ENCODE assay signal across 17 mouse cellular contexts in genomic region chr4:154673986-154674385, GRCm38 (mm10). TPM values are rescaled to one million over a fixed set of nuclear protein-coding genes. Genes with fewer than 3 reads are reported as not detected.
"Had no signal": no experiment of that assay in that cellular context is flagged by ENCODE, and none has a peak within 500 bp of the region (broad histone marks: within the 10 kb centered on the region; RNA-seq: fewer than 3 reads in every experiment).

No protein-coding gene starts in this region.

- H3K4me2 ChIP-seq: intestine, embryonic 15.5 days had no signal

- H3K27ac ChIP-seq: hindbrain, postnatal 0 days; intestine, embryonic 15.5 days; layer of hippocampus, adult 2 months; liver, embryonic 14.5 days; neural tube, embryonic 12.5 days; stomach, embryonic 15.5 days had no signal

- H3K36me3 ChIP-seq: intestine, embryonic 15.5 days; neural tube, embryonic 12.5 days; stomach, embryonic 15.5 days had no signal

- H3K4me1 ChIP-seq: intestine, embryonic 15.5 days had no signal

- H3K4me3 ChIP-seq: intestine, embryonic 15.5 days; layer of hippocampus, adult 2 months; myocyte; neural tube, embryonic 12.5 days; stomach, embryonic 15.5 days had no signal

- H3K9ac ChIP-seq: intestine, embryonic 15.5 days; liver, embryonic 14.5 days; neural tube, embryonic 12.5 days; stomach, embryonic 15.5 days had no signal

- ATAC-seq: hindbrain, postnatal 0 days; intestine, embryonic 15.5 days had no signal

- H3K9me3 ChIP-seq: intestine, embryonic 15.5 days; neural tube, embryonic 12.5 days; stomach, embryonic 15.5 days had no signal

- H3K27me3 ChIP-seq: stomach, embryonic 15.5 days had no signal

RNA-seq across cellular contexts. Expression of gene Actrt2, which starts 6.3 kb away (rescaled TPM):
- total RNA-seq: hindbrain, postnatal 0 days; layer of hippocampus, adult 2 months; layer of hippocampus, postnatal 10 days; left cerebral cortex, adult 18-20 months; left cerebral cortex, postnatal 10 days; left cerebral cortex, postnatal 4 days; liver, adult 2 months; megakaryocyte-erythroid progenitor cell, adult 5-6 weeks had no signal
- polyA plus RNA-seq: hindbrain, postnatal 0 days; intestine, embryonic 15.5 days; liver, adult 2 months; liver, embryonic 14.5 days; lung, embryonic 16.5 days; midbrain, embryonic 14.5 days; myocyte; neural tube, embryonic 12.5 days; spleen, adult 2 months; stomach, embryonic 15.5 days; thymus, postnatal 0 days had no signal

RNA-seq across cellular contexts. Expression of gene Prdm16, which starts 37.3 kb away (rescaled TPM):
- polyA plus RNA-seq: myocyte had no signal
